Mouse (Mus musculus): ENCODE measurements around the gene Wwox. TPM values are rescaled to one million over a fixed set of nuclear protein-coding genes. Genes with fewer than 3 reads are reported as not detected.
A peak's percentile ranks its signal among the peaks of the same experiment; 100 is the strongest.

The Wwox gene
- polyA plus RNA-seq, 1 experiment from 2014 or later = 11.6 TPM

DNA sequence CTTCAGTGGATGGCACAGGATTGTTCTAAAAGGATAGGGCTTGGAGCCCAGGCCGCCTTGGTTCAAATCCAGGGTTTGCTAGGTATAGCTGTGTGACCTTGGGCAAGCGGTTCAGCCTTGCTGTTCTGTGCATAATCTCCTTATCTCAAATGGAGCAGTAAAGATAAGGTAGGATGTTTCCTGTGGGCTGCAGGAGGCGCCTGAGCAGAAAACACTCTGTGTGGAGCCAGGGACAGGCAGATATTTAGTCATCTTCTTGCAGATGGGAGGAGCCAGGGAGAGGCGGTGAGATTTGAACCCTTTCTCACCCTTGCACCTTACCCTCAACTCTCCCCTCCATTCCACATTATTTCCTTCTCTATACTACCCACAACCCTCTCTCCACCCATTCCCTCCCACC, 490.1 kb downstream of the Wwox start:
- DNase-seq (ENCODE audit: low spot score) (no peak), ATAC-seq (no peak)
- no peak overlapping the region for H3K4me3 ChIP-seq (ENCODE audit: low read depth, low read length)
- H3K4me1 ChIP-seq (ENCODE audit: insufficient read depth, low read depth, low read length) = no peaks in the 10 kb centered on the region
- no peaks in the 10 kb centered on the region for H3K9me3 ChIP-seq (ENCODE audit: low read length)
- no peaks in the 10 kb centered on the region for H3K36me3 ChIP-seq (ENCODE audit: insufficient read depth, low read length)
- TF ChIP-seq CTCF (IDR thresholded peaks at IDR 0.05) (no peak), EP300 (IDR thresholded peaks at IDR 0.05) (no peak)
- H3K27ac ChIP-seq (ENCODE audit: low read length) = no peak overlapping the region
- H3K27me3 ChIP-seq (replicated peaks; ENCODE audit: insufficient read depth, low read length) = no peaks in the 10 kb centered on the region
- H3K9ac ChIP-seq (replicated peaks; ENCODE audit: low read depth) = no peak overlapping the region
- H3K4me2 ChIP-seq (replicated peaks; ENCODE audit: low read depth, low read length) = no peak overlapping the region
- 91% methylated on average over 4 of the region's 4 CpGs for WGBS

DNA sequence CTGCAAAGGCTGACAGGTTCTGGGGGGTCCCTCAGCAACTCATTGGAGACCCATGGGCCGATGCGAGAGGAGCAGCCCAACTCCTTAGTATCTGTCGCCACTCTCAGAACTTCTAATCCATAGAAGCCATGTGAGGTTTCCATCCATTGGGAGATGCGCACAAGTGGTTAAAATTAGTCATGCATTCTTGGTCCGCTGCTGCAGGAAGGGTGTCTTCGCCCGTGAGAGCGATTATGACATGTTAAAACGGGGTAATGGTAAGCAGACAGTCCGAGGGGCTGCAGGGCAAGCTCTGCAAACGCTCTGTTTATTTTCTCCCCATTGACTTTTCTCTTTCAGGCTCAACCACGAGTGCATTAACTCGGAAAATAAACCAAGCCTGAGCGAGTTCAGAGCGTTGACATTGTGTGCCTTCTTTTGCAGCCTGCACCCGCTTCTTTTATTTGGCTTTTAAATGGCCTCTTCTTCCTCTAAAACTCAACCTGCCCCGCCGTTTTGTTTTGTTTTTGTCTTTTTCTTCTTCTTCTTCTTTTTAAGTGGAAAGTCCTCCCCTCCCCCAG, 492.7 kb downstream of the Wwox start:
- ATAC-seq (no peak), DNase-seq (ENCODE audit: low spot score) (no peak)
- H3K4me3 ChIP-seq (ENCODE audit: low read depth, low read length) = no peak overlapping the region
- H3K9me3 ChIP-seq (ENCODE audit: low read length) = no peaks in the 10 kb centered on the region
- no peak overlapping the region for H3K4me2 ChIP-seq (replicated peaks; ENCODE audit: low read depth, low read length)
- no peaks in the 10 kb centered on the region for H3K36me3 ChIP-seq (ENCODE audit: insufficient read depth, low read length)
- H3K27me3 ChIP-seq (replicated peaks; ENCODE audit: insufficient read depth, low read length) = no peaks in the 10 kb centered on the region
- TF ChIP-seq CTCF (IDR thresholded peaks at IDR 0.05) (no peak), EP300 (IDR thresholded peaks at IDR 0.05) (no peak)
- no peaks in the 10 kb centered on the region for H3K4me1 ChIP-seq (ENCODE audit: insufficient read depth, low read depth, low read length)
- H3K27ac ChIP-seq (ENCODE audit: low read length) = no peak overlapping the region
- H3K9ac ChIP-seq (replicated peaks; ENCODE audit: low read depth) = no peak overlapping the region
- WGBS = 30% methylated on average over 18 of the region's 18 CpGs

DNA sequence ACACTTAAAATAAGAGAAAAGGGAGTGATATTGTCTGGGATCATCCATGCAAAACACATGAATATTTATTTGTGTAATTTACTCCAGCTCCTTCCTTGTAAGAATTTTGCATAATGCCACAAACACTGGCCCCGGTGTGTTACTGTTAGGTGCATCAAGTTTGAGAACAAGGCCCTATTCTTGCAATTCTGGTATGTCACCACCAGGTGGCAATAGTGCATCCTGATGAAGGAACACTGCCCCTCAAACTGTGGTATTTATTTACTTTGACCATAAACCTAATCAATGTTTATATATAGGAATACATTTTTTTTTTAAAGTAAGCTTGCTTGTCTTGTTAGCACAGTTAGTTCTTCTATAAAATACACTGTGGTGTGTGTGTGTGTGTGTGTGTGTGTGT, 493.8 kb downstream of the Wwox start:
- ATAC-seq (no peak), DNase-seq (ENCODE audit: low spot score) (no peak)
- no peak overlapping the region for H3K4me3 ChIP-seq (ENCODE audit: low read depth, low read length)
- no peak overlapping the region for H3K9ac ChIP-seq (replicated peaks; ENCODE audit: low read depth)
- no peak overlapping the region for H3K4me2 ChIP-seq (replicated peaks; ENCODE audit: low read depth, low read length)
- H3K36me3 ChIP-seq (ENCODE audit: insufficient read depth, low read length) = no peaks in the 10 kb centered on the region
- H3K27ac ChIP-seq (ENCODE audit: low read length) = no peak overlapping the region
- H3K27me3 ChIP-seq (replicated peaks; ENCODE audit: insufficient read depth, low read length) = no peaks in the 10 kb centered on the region
- WGBS = 87% methylated on average over 1 of the region's 1 CpGs
- TF ChIP-seq EP300 (IDR thresholded peaks at IDR 0.05) = no peak
- peak; percentile 69 for TF ChIP-seq CTCF (IDR thresholded peaks at IDR 0.05)
- no peaks in the 10 kb centered on the region for H3K4me1 ChIP-seq (ENCODE audit: insufficient read depth, low read depth, low read length)
- no peaks in the 10 kb centered on the region for H3K9me3 ChIP-seq (ENCODE audit: low read length)

DNA sequence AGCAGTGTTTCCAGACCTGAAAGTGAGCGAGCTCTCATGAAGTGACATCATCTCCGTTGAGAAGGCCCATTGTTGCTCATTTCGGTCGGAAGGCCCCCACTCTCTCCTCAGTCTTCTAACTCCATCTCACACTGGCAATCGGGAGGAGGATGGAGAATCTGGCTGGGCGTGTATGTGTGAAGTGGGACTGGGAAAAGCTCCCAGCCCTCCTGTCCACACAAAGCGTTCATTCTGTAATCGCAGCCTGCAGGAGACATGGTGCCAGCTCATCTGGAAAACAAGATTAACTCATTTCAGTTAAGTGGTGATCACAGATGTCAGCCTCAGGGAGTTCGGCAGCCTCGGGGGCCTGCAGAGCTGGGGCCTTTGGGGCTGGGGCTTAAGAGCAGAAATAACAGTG, 497.4 kb downstream of the Wwox start:
- no peaks in the 10 kb centered on the region for H3K27me3 ChIP-seq (replicated peaks; ENCODE audit: insufficient read depth, low read length)
- no peak overlapping the region for H3K9ac ChIP-seq (replicated peaks; ENCODE audit: low read depth)
- no peak overlapping the region for H3K27ac ChIP-seq (ENCODE audit: low read length)
- no peaks in the 10 kb centered on the region for H3K9me3 ChIP-seq (ENCODE audit: low read length)
- no peak overlapping the region for H3K4me3 ChIP-seq (ENCODE audit: low read depth, low read length)
- no peak overlapping the region for H3K4me2 ChIP-seq (replicated peaks; ENCODE audit: low read depth, low read length)
- no peaks in the 10 kb centered on the region for H3K4me1 ChIP-seq (ENCODE audit: insufficient read depth, low read depth, low read length)
- DNase-seq (ENCODE audit: low spot score) = no peak
- H3K36me3 ChIP-seq (ENCODE audit: insufficient read depth, low read length) = no peaks in the 10 kb centered on the region
- no peak for ATAC-seq
- no peak for TF ChIP-seq EP300 (IDR thresholded peaks at IDR 0.05)
- TF ChIP-seq CTCF (IDR thresholded peaks at IDR 0.05) = no peak
- 34% methylated on average over 10 of the region's 10 CpGs for WGBS

DNA sequence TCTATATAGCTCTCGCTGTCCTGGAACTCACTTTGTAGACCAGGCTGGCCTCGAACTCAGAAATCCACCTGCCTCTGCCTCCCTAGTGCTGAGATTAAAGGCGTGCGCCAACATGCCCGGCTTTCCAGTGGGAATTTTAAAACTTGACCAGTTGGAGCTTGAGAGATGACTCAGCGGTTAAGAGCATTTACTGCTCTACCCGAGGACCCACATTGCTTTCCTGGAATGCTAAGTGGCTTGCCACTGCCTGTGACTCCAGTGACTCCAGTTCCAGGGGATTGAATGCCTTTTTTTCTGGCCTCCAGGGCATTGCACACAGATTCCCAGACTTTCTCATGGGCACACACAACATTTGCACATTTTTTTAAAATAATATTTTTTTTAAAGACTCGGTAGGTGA, 499.9 kb downstream of the Wwox start:
- DNase-seq (ENCODE audit: low spot score) = peak; percentile 69
- no peak overlapping the region for H3K4me2 ChIP-seq (replicated peaks; ENCODE audit: low read depth, low read length)
- H3K27ac ChIP-seq (ENCODE audit: low read length) = no peak overlapping the region
- WGBS = 65% methylated on average over 8 of the region's 8 CpGs
- ATAC-seq = peak; percentile 73
- no peaks in the 10 kb centered on the region for H3K4me1 ChIP-seq (ENCODE audit: insufficient read depth, low read depth, low read length)
- peak; percentile 58 for TF ChIP-seq EP300 (IDR thresholded peaks at IDR 0.05)
- no peak for TF ChIP-seq CTCF (IDR thresholded peaks at IDR 0.05)
- H3K4me3 ChIP-seq (ENCODE audit: low read depth, low read length) = no peak overlapping the region
- H3K36me3 ChIP-seq (ENCODE audit: insufficient read depth, low read length) = no peaks in the 10 kb centered on the region
- H3K9ac ChIP-seq (replicated peaks; ENCODE audit: low read depth) = no peak overlapping the region
- H3K27me3 ChIP-seq (replicated peaks; ENCODE audit: insufficient read depth, low read length) = no peaks in the 10 kb centered on the region
- no peaks in the 10 kb centered on the region for H3K9me3 ChIP-seq (ENCODE audit: low read length)

DNA sequence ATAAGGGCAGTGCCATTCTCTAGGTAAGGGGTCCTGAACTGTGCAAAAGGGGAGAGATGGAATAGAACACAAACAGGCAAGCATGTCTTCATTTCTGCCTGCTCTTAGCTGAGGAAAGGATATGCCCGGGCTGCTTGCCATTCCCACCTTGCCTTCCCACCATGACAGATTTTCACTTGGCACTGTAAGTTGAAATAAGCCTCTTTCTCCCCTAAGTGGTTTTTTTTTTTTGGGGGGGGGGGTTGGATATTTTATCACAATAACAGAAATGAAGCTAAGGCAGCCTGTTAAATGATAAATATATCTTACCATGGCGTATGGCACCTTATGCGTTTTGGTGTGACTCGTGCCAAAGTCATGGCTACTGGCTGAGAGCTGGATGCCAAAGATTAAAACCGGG, 501.6 kb downstream of the Wwox start:
- Histone ChIP-seq H3K27ac (ENCODE audit: low read length) (no peak overlapping the region), H3K27me3 (replicated peaks; ENCODE audit: insufficient read depth, low read length) (no peaks in the 10 kb centered on the region), H3K9me3 (ENCODE audit: low read length) (no peaks in the 10 kb centered on the region), H3K4me1 (ENCODE audit: insufficient read depth, low read depth, low read length) (no peaks in the 10 kb centered on the region), H3K4me3 (ENCODE audit: low read depth, low read length) (no peak overlapping the region), H3K4me2 (replicated peaks; ENCODE audit: low read depth, low read length) (no peak overlapping the region), H3K9ac (replicated peaks; ENCODE audit: low read depth) (no peak overlapping the region), H3K36me3 (ENCODE audit: insufficient read depth, low read length) (no peaks in the 10 kb centered on the region)
- 77% methylated on average over 5 of the region's 5 CpGs for WGBS
- TF ChIP-seq CTCF (IDR thresholded peaks at IDR 0.05) (no peak), EP300 (IDR thresholded peaks at IDR 0.05) (no peak)
- ATAC-seq (no peak), DNase-seq (ENCODE audit: low spot score) (no peak)

DNA sequence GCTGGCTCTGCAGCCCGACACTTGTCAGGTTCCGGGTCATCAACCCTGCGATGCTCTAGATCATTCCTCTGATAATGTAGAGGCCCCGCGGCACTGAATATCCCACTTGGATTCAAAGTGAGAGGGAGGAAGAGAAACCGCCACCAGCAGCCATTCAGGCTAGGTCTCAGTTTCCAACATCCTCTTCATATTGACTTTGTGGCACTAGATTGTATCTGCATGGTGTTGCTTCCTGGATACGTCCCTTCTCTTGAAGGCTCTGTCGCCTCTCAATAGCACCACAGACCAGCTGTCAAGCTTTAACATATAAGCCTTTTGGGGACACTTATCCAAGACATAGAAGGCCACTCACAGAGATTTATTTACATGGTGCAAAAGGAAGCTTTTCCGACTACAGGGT, 502.2 kb downstream of the Wwox start:
- ATAC-seq = no peak
- TF ChIP-seq EP300 (IDR thresholded peaks at IDR 0.05) (no peak), CTCF (IDR thresholded peaks at IDR 0.05) (no peak)
- WGBS = 49% methylated on average over 9 of the region's 9 CpGs

More for the DNA sequence above, 502.2 kb downstream of the Wwox start:
- DNase-seq (ENCODE audit: low spot score) = no peak
- H3K36me3 ChIP-seq (ENCODE audit: insufficient read depth, low read length) = no peaks in the 10 kb centered on the region
- no peak overlapping the region for H3K9ac ChIP-seq (replicated peaks; ENCODE audit: low read depth)
- no peak overlapping the region for H3K27ac ChIP-seq (ENCODE audit: low read length)
- H3K27me3 ChIP-seq (replicated peaks; ENCODE audit: insufficient read depth, low read length) = no peaks in the 10 kb centered on the region
- no peaks in the 10 kb centered on the region for H3K9me3 ChIP-seq (ENCODE audit: low read length)
- no peaks in the 10 kb centered on the region for H3K4me1 ChIP-seq (ENCODE audit: insufficient read depth, low read depth, low read length)
- no peak overlapping the region for H3K4me3 ChIP-seq (ENCODE audit: low read depth, low read length)
- no peak overlapping the region for H3K4me2 ChIP-seq (replicated peaks; ENCODE audit: low read depth, low read length)

All from lung, postnatal 0 days (tissue).